Mouse (Mus musculus): ENCODE measurements at regions not wholly inside any gene's neighbourhood (a gene's known extent, or its start where the extent isn't known, plus 50 kb on each side); places are given as distances from the start of the nearest gene placed in this dataset.

DNA sequence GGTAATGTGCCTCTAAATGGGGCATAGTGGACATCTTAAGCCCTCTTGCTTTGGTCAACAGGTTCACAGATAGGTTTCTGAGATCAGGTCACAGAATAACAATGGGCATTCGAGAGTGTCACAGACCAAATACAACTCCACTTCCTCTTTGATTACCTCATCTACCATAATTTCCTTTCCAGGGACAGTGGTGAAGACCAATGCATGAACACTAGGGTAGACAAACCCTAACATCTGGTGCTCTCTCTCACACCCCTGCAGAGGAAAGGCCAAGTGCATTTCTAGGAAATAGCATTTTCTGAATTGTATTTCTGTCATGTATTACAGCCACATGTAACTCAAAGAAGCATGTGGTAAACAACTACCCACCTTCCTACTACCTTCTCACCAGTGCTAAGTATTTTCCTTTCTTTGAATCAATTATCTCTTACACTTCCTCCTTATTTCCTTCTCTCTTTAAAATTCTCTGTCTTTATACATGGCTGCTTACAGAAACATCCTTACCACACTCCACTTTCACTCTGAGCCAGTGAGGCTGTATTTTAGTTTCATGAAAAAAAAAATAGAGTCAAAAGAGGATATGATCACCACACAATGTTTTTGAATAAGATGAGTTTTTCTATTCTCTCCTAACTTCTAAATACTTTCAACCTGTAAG, 1021.0 kb downstream of the Gsdmc2 start:
- no peak overlapping the region for H3K9ac ChIP-seq (replicated peaks)
- WGBS (ENCODE audit: insufficient replicate concordance), result 39% methylated on average over 1 of the region's 1 CpGs
- ATAC-seq (no peak), DNase-seq (no peak)
- H3K27me3 ChIP-seq (ENCODE audit: insufficient read depth, low read length), result no peaks in the 10 kb centered on the region
- H3K9me3 ChIP-seq (ENCODE audit: low read length), result no peaks in the 10 kb centered on the region
- no peaks in the 10 kb centered on the region for H3K4me1 ChIP-seq (ENCODE audit: insufficient read depth)
- no peak overlapping the region for H3K27ac ChIP-seq (ENCODE audit: low read depth)
- TF ChIP-seq EP300 (IDR thresholded peaks at IDR 0.05; ENCODE audit: low read depth) (no peak), CTCF (IDR thresholded peaks at IDR 0.05; ENCODE audit: low read depth) (no peak)
- H3K4me3 ChIP-seq (ENCODE audit: low read depth, low read length), result no peak overlapping the region
- no peak overlapping the region for H3K4me2 ChIP-seq (ENCODE audit: low read depth, low read length)
- H3K36me3 ChIP-seq (replicated peaks; ENCODE audit: insufficient read depth, low read length), result no peaks in the 10 kb centered on the region

DNA sequence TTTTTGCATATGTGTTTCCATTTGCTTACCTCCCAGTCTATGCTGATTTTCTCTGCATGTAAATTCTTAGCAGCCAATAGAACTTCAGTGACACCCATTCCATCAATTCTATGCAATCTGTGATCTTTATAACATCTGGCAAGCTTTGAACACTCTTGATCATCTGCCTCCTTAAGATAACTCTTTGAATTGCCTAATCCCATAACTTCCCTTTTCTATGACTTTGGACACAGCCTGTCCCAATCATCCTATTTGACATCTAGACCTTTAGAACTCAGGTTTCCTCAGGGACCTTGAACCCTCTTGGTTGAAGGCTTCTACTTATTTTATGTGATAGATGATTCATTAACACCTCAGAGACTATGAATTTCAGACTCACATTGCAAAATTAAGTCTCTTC, 1022.7 kb downstream of the Gsdmc2 start:
- Histone ChIP-seq H3K4me3 (ENCODE audit: low read depth, low read length) (no peak overlapping the region), H3K27me3 (ENCODE audit: insufficient read depth, low read length) (no peaks in the 10 kb centered on the region), H3K27ac (ENCODE audit: low read depth) (no peak overlapping the region), H3K9me3 (ENCODE audit: low read length) (no peaks in the 10 kb centered on the region), H3K9ac (replicated peaks) (no peak overlapping the region), H3K4me2 (ENCODE audit: low read depth, low read length) (no peak overlapping the region), H3K36me3 (replicated peaks; ENCODE audit: insufficient read depth, low read length) (no peaks in the 10 kb centered on the region), H3K4me1 (ENCODE audit: insufficient read depth) (no peaks in the 10 kb centered on the region)
- TF ChIP-seq CTCF (IDR thresholded peaks at IDR 0.05; ENCODE audit: low read depth) (no peak), EP300 (IDR thresholded peaks at IDR 0.05; ENCODE audit: low read depth) (no peak)
- ATAC-seq, result no peak
- no peak for DNase-seq

DNA sequence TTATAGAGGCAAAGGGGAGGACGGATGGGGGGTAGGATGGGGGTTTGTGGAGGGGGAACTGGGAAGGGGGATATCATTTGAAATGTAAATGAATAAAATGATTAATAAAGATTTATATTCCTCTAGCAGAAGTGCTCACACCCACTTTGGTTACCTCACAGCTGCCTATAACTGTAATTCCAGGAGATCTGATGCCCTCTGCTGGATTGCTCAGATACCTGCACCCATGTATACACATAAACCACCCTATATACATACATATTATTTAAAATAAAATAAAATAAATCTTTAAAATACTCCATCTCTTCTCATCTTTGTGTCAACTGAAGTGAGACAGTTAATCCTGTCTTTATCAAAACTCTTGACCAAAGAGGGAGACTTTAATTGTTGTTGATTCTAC, 1031.9 kb downstream of the Gsdmc2 start:
- no peaks in the 10 kb centered on the region for H3K9me3 ChIP-seq (ENCODE audit: low read length)
- H3K9ac ChIP-seq (replicated peaks), result no peak overlapping the region
- TF ChIP-seq EP300 (IDR thresholded peaks at IDR 0.05; ENCODE audit: low read depth) (no peak), CTCF (IDR thresholded peaks at IDR 0.05; ENCODE audit: low read depth) (peak; percentile 21; the same call in 1 of the 2 replicates)
- WGBS (ENCODE audit: insufficient replicate concordance), result 77% methylated on average over 1 of the region's 1 CpGs
- H3K4me3 ChIP-seq (ENCODE audit: low read depth, low read length), result no peak overlapping the region
- H3K36me3 ChIP-seq (replicated peaks; ENCODE audit: insufficient read depth, low read length), result no peaks in the 10 kb centered on the region
- no peaks in the 10 kb centered on the region for H3K4me1 ChIP-seq (ENCODE audit: insufficient read depth)
- H3K27me3 ChIP-seq (ENCODE audit: insufficient read depth, low read length), result no peaks in the 10 kb centered on the region
- H3K27ac ChIP-seq (ENCODE audit: low read depth), result no peak overlapping the region
- ATAC-seq (no peak), DNase-seq (no peak)
- H3K4me2 ChIP-seq (ENCODE audit: low read depth, low read length), result no peak overlapping the region

GRCm38 (mm10) chr15:62812026-62812425, 1033.0 kb downstream of the Gsdmc2 start:
- Histone ChIP-seq H3K36me3 (replicated peaks; ENCODE audit: insufficient read depth, low read length) (no peaks in the 10 kb centered on the region), H3K4me2 (ENCODE audit: low read depth, low read length) (no peak overlapping the region), H3K27ac (ENCODE audit: low read depth) (no peak overlapping the region), H3K9me3 (ENCODE audit: low read length) (no peaks in the 10 kb centered on the region), H3K27me3 (ENCODE audit: insufficient read depth, low read length) (no peaks in the 10 kb centered on the region), H3K9ac (replicated peaks) (no peak overlapping the region), H3K4me3 (ENCODE audit: low read depth, low read length) (no peak overlapping the region), H3K4me1 (ENCODE audit: insufficient read depth) (no peaks in the 10 kb centered on the region)
- TF ChIP-seq CTCF (IDR thresholded peaks at IDR 0.05; ENCODE audit: low read depth) (no peak), EP300 (IDR thresholded peaks at IDR 0.05; ENCODE audit: low read depth) (no peak)
- ATAC-seq (no peak), DNase-seq (no peak)
- WGBS (ENCODE audit: insufficient replicate concordance), result 64% methylated on average over 2 of the region's 2 CpGs

DNA sequence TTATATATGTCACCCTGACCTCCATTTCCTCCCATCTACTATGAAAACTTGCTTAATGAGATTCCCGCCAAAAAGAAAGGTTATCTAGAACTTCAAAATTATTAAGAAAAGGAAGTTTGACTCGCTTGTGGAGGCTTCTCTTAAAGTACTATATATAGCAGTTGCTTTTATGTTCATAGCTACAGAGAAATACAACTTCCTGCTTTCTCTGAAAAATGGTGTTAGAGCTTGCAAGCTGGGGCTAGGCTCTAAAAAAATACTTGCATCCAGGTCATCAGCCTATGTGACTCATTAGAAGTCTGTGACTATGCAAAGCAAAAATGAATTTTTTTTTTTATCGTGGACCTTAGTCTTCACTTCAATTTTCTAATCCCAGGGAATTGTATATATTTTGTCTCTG, 1035.7 kb downstream of the Gsdmc2 start:
- Histone ChIP-seq H3K4me1 (ENCODE audit: insufficient read depth) (no peaks in the 10 kb centered on the region), H3K4me2 (ENCODE audit: low read depth, low read length) (no peak overlapping the region), H3K36me3 (replicated peaks; ENCODE audit: insufficient read depth, low read length) (no peaks in the 10 kb centered on the region), H3K4me3 (ENCODE audit: low read depth, low read length) (no peak overlapping the region), H3K9ac (replicated peaks) (no peak overlapping the region), H3K27me3 (ENCODE audit: insufficient read depth, low read length) (no peaks in the 10 kb centered on the region), H3K9me3 (ENCODE audit: low read length) (no peaks in the 10 kb centered on the region), H3K27ac (ENCODE audit: low read depth) (no peak overlapping the region)
- ATAC-seq (no peak), DNase-seq (no peak)
- no peak for TF ChIP-seq EP300 (IDR thresholded peaks at IDR 0.05; ENCODE audit: low read depth)
- TF ChIP-seq CTCF (IDR thresholded peaks at IDR 0.05; ENCODE audit: low read depth), result no peak
- 50% methylated on average over 3 of the region's 3 CpGs for WGBS (ENCODE audit: insufficient replicate concordance)

- Histone ChIP-seq H3K4me3 (ENCODE audit: low read depth, low read length) (no peak overlapping the region), H3K9me3 (ENCODE audit: low read length) (no peaks in the 10 kb centered on the region), H3K4me2 (ENCODE audit: low read depth, low read length) (no peak overlapping the region), H3K4me1 (ENCODE audit: insufficient read depth) (no peaks in the 10 kb centered on the region), H3K36me3 (replicated peaks; ENCODE audit: insufficient read depth, low read length) (no peaks in the 10 kb centered on the region), H3K27ac (ENCODE audit: low read depth) (no peak overlapping the region), H3K9ac (replicated peaks) (no peak overlapping the region), H3K27me3 (ENCODE audit: insufficient read depth, low read length) (no peaks in the 10 kb centered on the region)
- no peak for DNase-seq
- ATAC-seq, result no peak
- 44% methylated on average over 4 of the region's 4 CpGs for WGBS (ENCODE audit: insufficient replicate concordance)
- no peak for TF ChIP-seq CTCF (IDR thresholded peaks at IDR 0.05; ENCODE audit: low read depth)
- no peak for TF ChIP-seq EP300 (IDR thresholded peaks at IDR 0.05; ENCODE audit: low read depth)
These were observed 1036.7 kb downstream of the Gsdmc2 start for GRCm38 (mm10) chr15:62808087-62808808.
